Mouse (Mus musculus) megakaryocyte-erythroid progenitor cell, adult 5-6 weeks (primary cell): Measurements from ENCODE around the gene Xylt1. TPM values are rescaled to one million over a fixed set of nuclear protein-coding genes. Genes with fewer than 3 reads are reported as not detected.

Experiments
- ATAC-seq: replicated peaks from 2 replicates; pipeline ENCODE4 v1.8.0; 2016; ENCODE audit warnings: mild to moderate bottlenecking, inconsistent platforms; ENCODE audit not compliant: severe bottlenecking, poor library complexity, low FRiP score, low TSS enrichment
- total RNA-seq, 2 experiments: library from RNA; stranded (forward) in 1 of 2; stranded (reverse) in 1 of 2; fragments of 200-1000, 215-1000 nt in 1 of 2; fragments of >200 nt in 1 of 2; fragmentation: Nextera tagmentation in 1 of 2; gene quantifications; 2 replicates each; pipeline ENCODE4 v1.2.3; 2014 to 2017

Xylt1 gene
- total RNA-seq, 2 experiments from 2014 or later, result 13.6 to 14.5 TPM

DNA sequence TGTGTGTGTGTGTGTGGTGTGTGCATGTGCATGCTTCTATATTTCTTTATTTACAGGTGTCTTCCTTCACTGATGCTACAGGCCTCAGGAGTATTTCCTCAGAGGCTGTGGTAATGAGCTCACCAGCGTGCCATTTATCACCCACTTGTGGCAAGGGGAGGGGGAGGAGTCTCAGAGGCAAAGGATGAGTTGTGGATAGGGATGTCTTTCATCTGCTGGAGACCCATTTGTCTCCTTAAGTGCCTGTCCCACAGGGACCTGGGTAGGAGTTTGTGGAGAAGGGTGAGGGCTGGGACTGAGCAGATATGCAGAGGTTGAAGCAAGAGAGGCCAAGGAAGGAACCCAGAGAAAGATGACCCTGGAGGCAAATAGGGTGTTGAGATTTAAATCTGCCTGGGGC lies 160.3 kb downstream of the Xylt1 start:
- ATAC-seq, result no peak

DNA sequence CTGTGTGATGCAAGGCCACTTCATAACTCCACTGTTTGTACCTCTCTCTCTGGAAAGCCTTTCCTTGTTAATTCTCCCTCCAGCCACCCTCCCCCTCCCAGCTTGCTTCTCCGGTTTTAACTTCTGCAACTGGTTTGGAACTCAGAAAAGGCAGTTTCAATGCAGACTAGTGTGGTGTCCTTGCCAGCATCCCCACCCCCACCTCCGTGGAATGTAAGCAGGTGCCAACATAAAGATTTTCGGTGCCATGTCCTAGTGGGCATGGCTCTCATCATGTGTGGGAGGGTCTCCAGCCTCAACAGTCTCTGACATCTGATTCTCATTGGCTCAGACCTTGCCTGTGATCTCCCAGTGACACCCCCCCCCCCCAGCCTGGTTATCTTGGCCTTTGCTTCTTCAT lies 160.9 kb downstream of the Xylt1 start:
- no peak for ATAC-seq

- ATAC-seq, result no peak
These were observed 162.3 kb downstream of the Xylt1 start for GRCm38 (mm10) chr7:117543041-117543440.

GRCm38 (mm10) chr7:117544126-117544525 lies 163.3 kb downstream of the Xylt1 start:
- ATAC-seq, result no peak

GRCm38 (mm10) chr7:117548301-117548700 lies 167.5 kb downstream of the Xylt1 start:
- ATAC-seq, result no peak

DNA sequence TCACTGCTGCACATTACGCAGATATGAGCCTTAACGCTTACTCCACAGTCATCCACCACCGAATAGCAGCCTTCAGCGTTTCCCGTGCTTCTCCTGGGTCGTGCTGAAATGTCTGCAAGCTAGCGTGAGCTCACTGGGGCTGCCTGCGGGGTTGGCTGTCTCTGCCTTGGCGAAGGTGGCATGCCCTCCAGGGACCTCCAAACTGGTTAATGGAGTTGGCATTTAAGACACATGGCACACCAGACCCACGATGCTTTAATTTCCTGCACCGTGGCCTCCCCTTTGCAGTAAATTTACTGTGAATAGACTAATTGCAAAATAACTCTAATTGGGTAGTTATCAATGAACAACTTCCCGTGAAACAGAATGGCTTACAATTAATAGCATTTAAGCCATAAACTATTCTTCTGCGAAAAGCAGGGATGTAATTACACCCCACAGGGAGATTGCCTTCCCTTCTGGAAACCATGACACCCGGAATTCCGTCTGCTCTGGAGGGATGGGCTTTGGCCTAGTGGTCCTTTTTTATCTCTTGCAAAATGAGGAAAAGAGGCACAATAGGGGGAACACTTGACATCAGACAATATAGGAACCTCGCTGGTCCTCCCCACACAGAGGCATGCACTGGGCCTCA lies 170.3 kb downstream of the Xylt1 start:
- ATAC-seq, result no peak

DNA sequence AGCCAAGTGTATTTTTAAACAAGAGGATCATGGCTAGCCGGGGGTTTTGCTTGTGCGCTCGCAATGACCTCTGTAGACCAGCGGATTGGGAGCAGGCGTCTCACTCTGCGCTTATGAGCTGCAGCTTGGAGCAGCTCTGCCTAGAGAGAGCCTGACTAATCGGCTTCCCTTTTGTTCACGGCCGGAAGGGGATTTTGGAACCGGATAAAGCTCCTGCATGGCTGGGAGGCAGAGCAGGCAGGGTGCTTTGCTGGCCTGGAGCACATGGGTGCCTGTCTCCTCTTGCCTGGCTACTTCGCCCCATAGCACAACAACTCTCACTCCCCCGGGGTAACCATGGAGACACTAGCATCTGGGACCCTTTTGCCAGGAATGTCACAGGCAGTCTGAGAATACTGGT lies 172.4 kb downstream of the Xylt1 start:
- ATAC-seq, result no peak

DNA sequence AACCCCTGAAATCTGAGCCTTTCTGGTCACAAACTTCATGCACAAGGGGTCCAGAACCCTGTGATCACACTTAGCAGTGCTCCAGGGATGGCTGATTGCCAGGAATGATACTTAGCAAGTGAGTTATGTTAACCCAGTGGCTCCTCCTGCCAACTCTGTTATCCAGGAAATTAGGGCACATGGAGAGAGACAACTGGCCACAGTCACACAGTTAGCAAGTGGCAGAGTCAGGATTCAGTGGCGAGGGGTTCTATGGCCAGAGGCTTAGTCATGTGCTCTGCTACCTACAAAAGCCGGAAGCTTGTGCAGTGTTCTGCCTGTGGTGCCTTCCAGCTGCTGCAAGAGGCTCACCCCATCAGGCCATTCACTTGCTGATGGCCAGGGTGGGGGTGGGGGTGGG lies 175.0 kb downstream of the Xylt1 start:
- peak; percentile 74 for ATAC-seq

DNA sequence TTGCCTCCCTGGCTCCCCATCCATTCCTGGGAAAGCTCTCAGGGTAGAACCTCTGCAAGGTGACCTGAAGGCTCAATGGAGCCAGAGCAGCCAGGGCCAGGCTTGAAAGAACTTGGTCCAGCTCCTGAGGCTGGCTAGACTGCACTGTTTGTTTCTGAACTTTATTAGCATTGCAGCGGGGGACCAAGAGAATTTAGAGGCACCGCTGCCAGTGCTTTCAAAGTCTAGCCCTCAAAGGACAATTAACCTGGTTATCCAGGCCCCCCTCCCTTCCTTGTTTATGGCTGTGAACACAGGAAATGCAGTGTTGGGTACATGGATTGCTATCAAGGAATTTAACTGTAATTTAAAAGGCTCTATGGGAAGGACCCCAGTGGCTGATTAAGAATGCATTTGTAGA lies 177.4 kb downstream of the Xylt1 start:
- ATAC-seq, result no peak

- no peak for ATAC-seq
These were observed 178.3 kb downstream of the Xylt1 start for GRCm38 (mm10) chr7:117559051-117559450.

DNA sequence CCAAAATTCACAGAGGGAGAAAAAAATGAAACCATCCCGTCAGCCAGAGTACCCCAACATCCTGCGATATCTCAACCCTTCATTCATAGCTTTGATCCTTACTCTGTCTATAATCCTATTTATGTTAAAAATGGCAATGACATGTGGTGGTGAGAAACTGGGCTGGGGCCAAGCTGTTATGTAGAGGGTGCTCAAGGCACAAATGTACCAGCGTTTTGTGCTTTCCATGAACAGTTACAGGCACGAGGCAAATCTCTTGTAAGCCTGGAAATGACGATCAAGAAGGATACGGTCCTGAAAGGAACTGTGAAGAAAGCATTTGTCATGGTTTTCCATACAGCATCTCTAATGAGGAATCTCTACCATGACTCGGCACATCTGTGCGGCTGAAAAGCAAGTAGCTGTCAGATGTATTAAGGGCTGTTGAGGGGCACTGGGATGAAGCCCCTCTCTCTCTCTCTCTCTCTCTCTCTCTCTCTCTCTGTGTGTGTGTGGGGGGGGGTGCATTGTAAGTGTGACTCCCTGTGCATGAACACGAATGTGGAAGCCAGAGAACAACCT lies 183.2 kb downstream of the Xylt1 start:
- no peak for ATAC-seq

DNA sequence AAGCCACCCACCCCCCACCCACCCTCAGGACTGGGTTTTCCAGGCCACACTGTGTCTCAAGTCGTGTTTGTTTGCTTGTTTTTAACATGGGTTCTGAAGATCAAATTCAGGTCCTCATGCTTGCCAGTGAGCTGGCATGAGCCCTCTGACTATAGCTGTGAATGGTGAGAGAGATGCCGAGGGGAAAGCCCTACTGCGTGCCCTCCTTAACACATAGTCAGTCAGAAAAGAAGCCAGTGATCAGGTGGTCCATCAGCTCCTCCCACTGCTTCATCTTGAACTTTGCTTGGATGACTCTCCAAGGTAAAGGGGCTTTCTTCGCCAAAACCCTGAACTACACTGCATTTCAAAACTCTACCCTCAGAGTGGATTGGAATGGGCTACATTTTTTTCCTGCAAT lies 183.8 kb downstream of the Xylt1 start:
- ATAC-seq, result no peak

- peak; percentile 58 for ATAC-seq
These were observed 185.3 kb downstream of the Xylt1 start for GRCm38 (mm10) chr7:117566115-117566514.

- ATAC-seq, result no peak
These were observed 186.1 kb downstream of the Xylt1 start for GRCm38 (mm10) chr7:117566833-117567232.

DNA sequence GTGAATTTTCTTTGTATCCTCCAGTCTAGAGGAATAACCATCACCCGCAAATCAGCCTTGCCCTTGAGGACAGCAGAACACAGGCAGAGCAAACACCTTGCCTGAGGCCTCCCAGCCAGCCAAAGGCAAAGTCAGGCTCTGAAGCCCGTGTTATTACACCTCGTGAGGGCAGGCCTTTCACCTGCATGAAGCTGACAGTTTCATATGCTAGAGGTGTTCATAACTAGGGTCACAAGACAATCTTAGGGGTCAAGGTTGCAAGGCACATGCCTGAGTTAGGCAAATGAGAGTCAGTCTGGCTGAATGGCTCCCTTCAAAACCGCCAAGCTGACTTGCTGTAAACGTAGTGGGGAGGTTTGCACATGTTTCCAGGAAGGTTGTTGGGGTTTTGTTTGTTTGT lies 186.5 kb downstream of the Xylt1 start:
- no peak for ATAC-seq

- no peak for ATAC-seq
These were observed 187.0 kb downstream of the Xylt1 start for GRCm38 (mm10) chr7:117567653-117568340.

DNA sequence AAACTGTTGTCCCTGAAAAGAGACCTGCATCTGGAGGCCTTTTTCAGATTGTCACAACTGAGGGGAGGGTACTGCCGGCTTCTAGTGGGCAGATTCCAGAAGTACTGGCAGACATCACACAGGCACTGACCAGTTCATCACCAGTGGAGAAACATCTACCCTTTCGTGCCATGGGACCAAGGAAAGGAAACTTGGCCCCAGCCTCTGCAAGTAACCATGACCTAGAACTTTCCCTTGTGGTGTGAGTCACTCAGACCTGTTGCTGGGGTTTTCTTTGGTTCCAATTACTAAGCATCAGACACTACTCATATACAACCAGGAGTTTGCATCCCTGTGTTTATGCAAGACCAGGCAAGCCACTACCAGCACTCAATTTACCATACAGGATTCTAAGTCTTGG lies 190.4 kb downstream of the Xylt1 start:
- no peak for ATAC-seq

DNA sequence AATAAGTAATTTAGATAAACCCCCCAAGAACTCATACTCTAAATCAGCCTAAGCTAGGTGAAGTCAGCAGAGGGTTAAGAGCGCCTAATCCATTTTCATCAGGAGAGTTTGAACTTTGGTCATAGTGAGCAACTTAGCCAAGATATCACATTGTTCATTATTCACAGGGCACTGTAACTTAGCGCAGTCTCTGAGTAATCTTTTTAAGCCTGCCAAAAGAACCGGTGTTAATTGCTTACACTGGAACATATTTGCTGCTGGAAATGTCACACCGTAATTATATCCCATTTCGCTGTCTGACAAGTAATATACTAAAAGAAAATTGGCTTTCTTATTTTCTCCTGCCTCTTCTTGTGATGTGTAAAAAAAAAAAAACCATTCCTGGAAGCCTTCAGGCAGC lies 190.9 kb downstream of the Xylt1 start:
- ATAC-seq, result no peak

DNA sequence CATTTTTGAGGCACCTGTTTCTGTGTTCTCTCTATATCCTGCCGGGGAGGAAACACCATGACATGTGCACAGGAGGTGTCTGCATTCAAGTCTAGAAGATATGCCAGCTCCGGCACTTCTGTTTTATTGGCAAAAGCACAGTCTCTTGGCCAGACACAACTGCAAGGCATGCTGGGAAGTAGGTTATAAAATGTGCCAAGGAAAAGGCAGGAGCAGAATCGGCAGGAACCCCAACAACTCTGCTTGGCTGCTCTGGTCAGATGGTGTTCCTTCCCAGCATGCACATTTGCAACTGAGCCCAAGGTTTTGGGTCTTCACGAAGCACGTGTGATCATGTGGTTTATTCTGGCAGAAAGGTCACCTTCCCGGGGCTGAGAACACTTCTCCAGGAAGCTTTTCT lies 192.4 kb downstream of the Xylt1 start:
- no peak for ATAC-seq

- no peak for ATAC-seq
These were observed 194.6 kb downstream of the Xylt1 start for GRCm38 (mm10) chr7:117575417-117575816.

- no peak for ATAC-seq
These were observed 196.3 kb downstream of the Xylt1 start for GRCm38 (mm10) chr7:117577035-117577434.
